Mouse (Mus musculus) erythroblast, embryonic 14.5 days (primary cell): ENCODE results near the gene Ndfip2.

Experiments
- GATA1 ChIP-seq: IDR thresholded peaks from 2 replicates; pipeline ENCODE4 v1.6.1; 2012; ENCODE audit warnings: low read length, inconsistent platforms, mixed read lengths
- TAL1 ChIP-seq: IDR thresholded peaks from 3 replicates; pipeline ENCODE4 v1.6.1; 2012; ENCODE audit warnings: low read length, inconsistent platforms, mixed read lengths

DNA sequence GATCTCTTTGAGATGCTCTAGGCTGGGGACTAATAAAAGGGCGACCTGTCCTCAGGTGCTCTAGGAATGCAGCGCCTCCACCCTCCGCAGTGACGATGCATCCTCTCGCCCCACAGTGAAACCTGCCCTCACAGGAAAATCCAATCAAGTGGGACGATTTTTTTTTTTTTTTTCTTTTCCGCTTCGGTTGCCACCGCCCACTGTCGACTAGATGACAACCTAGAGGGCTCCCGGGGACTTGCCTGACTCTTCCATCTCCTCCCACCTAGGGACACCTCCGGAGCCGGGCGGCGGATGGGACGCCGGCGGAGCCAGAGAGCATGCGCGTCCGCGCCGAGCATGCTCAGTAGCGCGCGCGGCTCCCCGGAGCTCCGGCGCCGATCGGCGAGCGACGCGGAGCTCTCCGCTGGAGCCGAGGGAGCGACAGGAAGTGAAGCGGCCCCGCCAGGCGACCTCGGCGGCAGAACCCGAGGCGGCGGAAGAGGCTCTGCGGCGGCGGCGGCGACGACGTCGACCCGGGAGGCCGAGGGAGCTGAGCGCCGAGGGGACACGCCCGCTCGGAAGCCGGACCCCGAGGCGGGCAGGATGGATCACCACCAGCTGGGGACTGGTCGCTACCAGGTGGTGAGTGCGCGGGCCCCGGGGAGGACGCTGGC lies at the start of gene Ndfip2:
- TF ChIP-seq GATA1 (no peak), TAL1 (no peak)
